In genomic region chr4:103346058-103346457, GRCm38 (mm10) we compare ENCODE assay signal across 9 mouse cellular contexts. TPM values are rescaled to one million over a fixed set of nuclear protein-coding genes. Genes with fewer than 3 reads are reported as not detected.
DNase-seq lines count a peak whose midpoint lies in the region; ATAC-seq and TF ChIP-seq lines count a peak whose summit lies in the region.
"Had no signal": no experiment of that assay in that cellular context is flagged by ENCODE, and none has a peak within 500 bp of the region (broad histone marks: within the 10 kb centered on the region; RNA-seq: fewer than 3 reads in every experiment).

No protein-coding gene starts in this region.

- peak; percentile 46; the same call in 1 of the 2 replicates for TF ChIP-seq CTCF in G1E (IDR thresholded peaks at IDR 0.05; ENCODE audit: low read depth, low read length)

- no peaks in the 10 kb centered on the region for H3K9me3 ChIP-seq in heart, embryonic 10.5 days
- no peaks in the 10 kb centered on the region for H3K9me3 ChIP-seq in G1E (replicated peaks)
- H3K9me3 ChIP-seq: embryonic facial prominence, embryonic 13.5 days had no signal

- H3K36me3 ChIP-seq in heart, embryonic 10.5 days: 0 out of 2 replicates have a peak, but pooled peaks cover 4% of the 10 kb centered on the region
- H3K36me3 ChIP-seq in G1E (replicated peaks): peaks cover 35% of the 10 kb centered on the region
- H3K36me3 ChIP-seq: embryonic facial prominence, embryonic 13.5 days had no signal

- no peaks in the 10 kb centered on the region for H3K27me3 ChIP-seq in heart, embryonic 10.5 days (ENCODE audit: insufficient read depth, poor library complexity, severe bottlenecking)
- H3K27me3 ChIP-seq in G1E (ENCODE audit: insufficient read depth, low read length): no peaks in the 10 kb centered on the region
- H3K27me3 ChIP-seq: embryonic facial prominence, embryonic 13.5 days had no signal

- peak; percentile 28; the same call in 1 of the 2 replicates for ATAC-seq in G1E (ENCODE audit: extremely low read depth, insufficient number of reproducible peaks, low FRiP score, poor library complexity, severe bottlenecking)
- peak; percentile 68 for ATAC-seq in common myeloid progenitor, adult 5-6 weeks (replicated peaks; ENCODE audit: low read depth, poor library complexity, severe bottlenecking)
- ATAC-seq in monocyte, adult 5-6 weeks (replicated peaks; ENCODE audit: insufficient number of reproducible peaks, low FRiP score, low TSS enrichment, poor library complexity, severe bottlenecking): no peak

- H3K4me1 ChIP-seq in heart, embryonic 10.5 days: no peaks in the 10 kb centered on the region
- H3K4me1 ChIP-seq in G1E (ENCODE audit: insufficient read depth, low read depth, low read length): no peaks in the 10 kb centered on the region
- H3K4me1 ChIP-seq: embryonic facial prominence, embryonic 13.5 days had no signal

- no peak overlapping the region for H3K27ac ChIP-seq in heart, embryonic 10.5 days
- H3K27ac ChIP-seq: embryonic facial prominence, embryonic 13.5 days had no signal

- WGBS in heart, embryonic 10.5 days: 56% methylated on average over 2 of the region's 2 CpGs

- DNase-seq in heart, adult 8-10 months (ENCODE audit: low spot score): peak; percentile 51
- no peak for DNase-seq in heart, embryonic 10.5 days (ENCODE audit: low spot score)
- DNase-seq in 3134 (ENCODE audit: extremely low read depth, insufficient read length, low spot score): peak; percentile 35
- peak; percentile 4 for DNase-seq in G1E (ENCODE audit: low spot score)
- DNase-seq in kidney, postnatal 14 days: peak; percentile 51
- peak; percentile 79 for DNase-seq in retina, postnatal 1 day

- no peak overlapping the region for H3K4me3 ChIP-seq in heart, embryonic 10.5 days
- H3K4me3 ChIP-seq in G1E (ENCODE audit: low read depth, low read length): no peak overlapping the region
- H3K4me3 ChIP-seq: embryonic facial prominence, embryonic 13.5 days had no signal

RNA-seq across cellular contexts. Expression of gene Oma1, which starts 32.4 kb away (rescaled TPM):
- 10 to 100 TPM; 40.4 to 47.1 (median 43.0) TPM for total RNA-seq in heart, adult 8-10 months (2022)
- 22.9 and 23.7 TPM in 2 replicates for polyA plus RNA-seq in heart, embryonic 10.5 days (2016; fragmentation: Nextera tagmentation; extraction: Ambion mirVana)
- total RNA-seq in G1E (2014; fragmentation: Nextera tagmentation) (9.9 and 13.8 TPM in 2 replicates), G1E (2017) (25.3 and 39.8 TPM in 2 replicates)
- 0.47 and 0.77 TPM in 2 replicates for polyA plus RNA-seq in G1E (2012)
- 47.5 and 58.2 TPM in 2 replicates for total RNA-seq in common myeloid progenitor, adult 5-6 weeks (2017)
- 21.8 to 51.2 TPM (median 24.5 TPM) in 3 replicates for total RNA-seq in monocyte, adult 5-6 weeks (2017)

RNA-seq across cellular contexts. Expression of gene 4921539E11Rik, which starts 55.4 kb away (rescaled TPM):
- total RNA-seq in heart, adult 8-10 months (2022): not detected
- polyA plus RNA-seq in heart, embryonic 10.5 days (2016; fragmentation: Nextera tagmentation; extraction: Ambion mirVana): not detected in 2 replicates
- total RNA-seq in G1E (2014; fragmentation: Nextera tagmentation): not detected in 2 replicates
- 0.22 TPM in 1 of 2 replicates, not detected in the other for total RNA-seq in G1E (2017)
- not detected in 2 replicates for polyA plus RNA-seq in G1E (2012)
- not detected in 2 replicates for total RNA-seq in common myeloid progenitor, adult 5-6 weeks (2017)
- total RNA-seq in monocyte, adult 5-6 weeks (2017): 0.32 TPM in 1 of 3 replicates, not detected in the others
- polyA plus RNA-seq: embryonic facial prominence, embryonic 13.5 days had no signal
